Mouse (Mus musculus) liver, postnatal 0 days (tissue): ENCODE data around the gene Nanos3. TPM values are rescaled to one million over a fixed set of nuclear protein-coding genes. Genes with fewer than 3 reads are reported as not detected.

ENCODE experiments used
- ATAC-seq: fragments of 200-750 bp; cut with Nextera tagmentation; 2 replicates; pipeline ENCODE4 v1.8.0; 2017; ENCODE audit warnings: mild to moderate bottlenecking, moderate library complexity
- DNase-seq: peaks from one replicate; pipeline ENCODE4 v3.0.0-alpha.2; 2016
- H3K27ac ChIP-seq: fragments of 300-500 bp; sonication (generic); 2 replicates; pipeline ENCODE4 v1.5.1; 2014; ENCODE audit warnings: antibody characterized with exemption, moderate library complexity, mild to moderate bottlenecking, low read depth
- H3K27me3 ChIP-seq: fragments of 300-500 bp; sonication (generic); 2 replicates; pipeline ENCODE4 v1.6.1; 2014; ENCODE audit warnings: low read length, control low read depth, mixed read lengths; ENCODE audit not compliant: insufficient read depth
- H3K36me3 ChIP-seq: fragments of 300-500 bp; sonication (generic); replicated peaks from 2 replicates; pipeline ENCODE4 v1.6.1; 2014; ENCODE audit warnings: mild to moderate bottlenecking, control low read depth, low read length, moderate library complexity, mixed read lengths; ENCODE audit not compliant: insufficient read depth
- H3K4me1 ChIP-seq: fragments of 300-500 bp; sonication (generic); 2 replicates; pipeline ENCODE4 v1.6.1; 2014; ENCODE audit warnings: antibody characterized with exemption, mild to moderate bottlenecking, control low read depth; ENCODE audit not compliant: insufficient read depth
- H3K4me2 ChIP-seq: fragments of 300-500 bp; sonication (generic); 2 replicates; pipeline ENCODE4 v1.6.1; 2014; ENCODE audit warnings: low read depth, mild to moderate bottlenecking, low read length, moderate library complexity, mixed read lengths
- H3K4me3 ChIP-seq: fragments of 300-500 bp; sonication (generic); 2 replicates; pipeline ENCODE4 v1.5.1; 2014; ENCODE audit warnings: low read depth, low read length
- H3K9ac ChIP-seq: fragments of 300-500 bp; sonication (generic); replicated peaks from 2 replicates; pipeline ENCODE4 v1.6.1; 2014; ENCODE audit warnings: mild to moderate bottlenecking, moderate library complexity
- H3K9me3 ChIP-seq: fragments of 300-500 bp; sonication (generic); 2 replicates; pipeline ENCODE4 v1.6.1; 2016; ENCODE audit warnings: mild to moderate bottlenecking, control low read depth, low read length, mixed read lengths
- CTCF ChIP-seq: sonication (generic); IDR thresholded peaks from 2 replicates; pipeline ENCODE4 v1.5.1; 2016; ENCODE audit warnings: antibody characterized with exemption, low read depth
- EP300 ChIP-seq: IDR thresholded peaks from 2 replicates; pipeline ENCODE4 v1.6.1; 2016; ENCODE audit warnings: antibody characterized with exemption, low read depth, mild to moderate bottlenecking
- WGBS: fragments of 180-500 bp; shearing (Covaris S2); extraction: QIAGEN DNeasy Blood & Tissue Kit; methylation state at CpG from one replicate; pipeline ENCODE4 v1.1.7; 2014; ENCODE audit not compliant: insufficient replicate concordance; 5-methylcytosine and 5-hydroxymethylcytosine counted together
- polyA plus RNA-seq: library from polyadenylated mRNA; unstranded; fragments of >200 nt; fragmentation: Nextera tagmentation; extraction: Ambion mirVana; gene quantifications from 2 replicates; pipeline ENCODE4 v1.2.1, GENCODE M21; 2015

Gene Nanos3
- polyA plus RNA-seq = 0.34 and 0.79 TPM in 2 replicates

GRCm38 (mm10) chr8:84185117-84185516 lies at the start of gene Nanos3:
Gene Nanos3, minus strand, starts transcription at chr8:84185217.
- Histone ChIP-seq H3K4me3 (peak within 1 kb of the TSS; percentile 61), H3K9ac (peak within 1 kb of the TSS; percentile 70), H3K27ac (no peak within 1 kb of the TSS), H3K4me1 (peaks cover 19% of the 10 kb centered on the region), H3K27me3 (peaks cover 9% of the 10 kb centered on the region; the same call in 1 of the 2 replicates), H3K9me3 (no peaks in the 10 kb centered on the region), H3K36me3 (no peaks in the 10 kb centered on the region), H3K4me2 (peak within 1 kb of the TSS; percentile 93)
- WGBS = 92% methylated on average over 7 of the region's 7 CpGs
- no peak for ATAC-seq
- no peak for TF ChIP-seq EP300
- no peak for TF ChIP-seq CTCF
- no peak for DNase-seq

GRCm38 (mm10) chr8:84233055-84233454 lies 48.0 kb upstream of the Nanos3 start:
- Histone ChIP-seq H3K27me3 (no peaks in the 10 kb centered on the region), H3K9ac (no peak overlapping the region), H3K36me3 (peaks cover 23% of the 10 kb centered on the region), H3K4me3 (no peak overlapping the region), H3K27ac (no peak overlapping the region), H3K9me3 (no peaks in the 10 kb centered on the region), H3K4me1 (peaks cover 18% of the 10 kb centered on the region), H3K4me2 (no peak overlapping the region)
- no peak for ATAC-seq
- WGBS = 76% methylated on average over 2 of the region's 2 CpGs
- DNase-seq = no peak
- TF ChIP-seq EP300 (no peak), CTCF (no peak)

GRCm38 (mm10) chr8:84230735-84231134 lies 45.7 kb upstream of the Nanos3 start:
- DNase-seq (no peak), ATAC-seq (no peak)
- no peaks in the 10 kb centered on the region for H3K27me3 ChIP-seq
- TF ChIP-seq EP300 (no peak), CTCF (peak; percentile 56)
- H3K36me3 ChIP-seq = peaks cover 37% of the 10 kb centered on the region
- 70% methylated on average over 17 of the region's 17 CpGs for WGBS
- H3K27ac ChIP-seq = no peak overlapping the region
- H3K9me3 ChIP-seq = no peaks in the 10 kb centered on the region
- H3K9ac ChIP-seq = no peak overlapping the region
- peaks cover 4% of the 10 kb centered on the region; the same call in 1 of the 2 replicates for H3K4me1 ChIP-seq
- no peak overlapping the region for H3K4me3 ChIP-seq
- no peak overlapping the region for H3K4me2 ChIP-seq

- H3K9ac ChIP-seq = no peak overlapping the region
- WGBS = 85% methylated on average over 21 of the region's 21 CpGs
- H3K4me3 ChIP-seq = no peak overlapping the region
- DNase-seq (no peak), ATAC-seq (peak; percentile 8; the same call in 1 of the 2 replicates)
- TF ChIP-seq CTCF = no peak
- TF ChIP-seq EP300 = no peak
- H3K27me3 ChIP-seq = no peaks in the 10 kb centered on the region
- H3K4me1 ChIP-seq = peaks cover 2% of the 10 kb centered on the region; the same call in 1 of the 2 replicates
- no peaks in the 10 kb centered on the region for H3K9me3 ChIP-seq
- H3K27ac ChIP-seq = no peak overlapping the region
- no peak overlapping the region for H3K4me2 ChIP-seq
- H3K36me3 ChIP-seq = peaks cover 46% of the 10 kb centered on the region
These were observed 38.5 kb upstream of the Nanos3 start for GRCm38 (mm10) chr8:84223322-84224029.

- Histone ChIP-seq H3K9ac (no peak overlapping the region), H3K4me1 (peaks cover 2% of the 10 kb centered on the region; the same call in 1 of the 2 replicates), H3K36me3 (peaks cover 47% of the 10 kb centered on the region), H3K27ac (peak overlapping the region; percentile 51; the same call in 1 of the 2 replicates), H3K4me3 (no peak overlapping the region), H3K4me2 (no peak overlapping the region), H3K9me3 (no peaks in the 10 kb centered on the region), H3K27me3 (no peaks in the 10 kb centered on the region)
- TF ChIP-seq EP300 (no peak), CTCF (no peak)
- DNase-seq (peak; percentile 42), ATAC-seq (peak; percentile 33)
- WGBS = 53% methylated on average over 9 of the region's 9 CpGs
These were observed 37.6 kb upstream of the Nanos3 start for GRCm38 (mm10) chr8:84222566-84223165.

GRCm38 (mm10) chr8:84220105-84220504 lies 35.1 kb upstream of the Nanos3 start:
- Histone ChIP-seq H3K36me3 (peaks cover 45% of the 10 kb centered on the region), H3K4me2 (no peak overlapping the region), H3K9ac (no peak overlapping the region), H3K9me3 (no peaks in the 10 kb centered on the region), H3K27ac (no peak overlapping the region), H3K4me1 (peaks cover 2% of the 10 kb centered on the region; the same call in 1 of the 2 replicates), H3K4me3 (no peak overlapping the region), H3K27me3 (no peaks in the 10 kb centered on the region)
- ATAC-seq (0 out of 2 replicates have a peak, but pooled peaks have one; percentile 17), DNase-seq (no peak)
- TF ChIP-seq CTCF (no peak), EP300 (no peak)
- WGBS = 44% methylated on average over 7 of the region's 7 CpGs
